Mouse (Mus musculus): ENCODE results near the gene Gal3st4. TPM values are rescaled to one million over a fixed set of nuclear protein-coding genes. Genes with fewer than 3 reads are reported as not detected.

Gene Gal3st4
- polyA plus RNA-seq, 1 experiment from 2014 or later, result 0.45 TPM

GRCm38 (mm10) chr5:138280425-138280768 lies 7.8 kb upstream of the Gal3st4 start:
- Histone ChIP-seq H3K27ac (ENCODE audit: low read length) (no peak overlapping the region), H3K9me3 (replicated peaks; ENCODE audit: control insufficient read depth, low read length) (peaks cover 10% of the 10 kb centered on the region), H3K4me3 (ENCODE audit: low read length) (peak overlapping the region; percentile 65), H3K4me2 (ENCODE audit: low read depth, low read length) (peak overlapping the region; percentile 95), H3K9ac (ENCODE audit: low read length) (no peak overlapping the region), H3K36me3 (ENCODE audit: control insufficient read depth, insufficient read depth) (no peaks in the 10 kb centered on the region), H3K27me3 (ENCODE audit: control insufficient read depth, insufficient read depth, low read length) (no peaks in the 10 kb centered on the region; the same call in 1 of the 2 replicates), H3K4me1 (ENCODE audit: control insufficient read depth, insufficient read depth, low read length) (peaks cover 7% of the 10 kb centered on the region)
- no peak for ATAC-seq (replicated peaks; ENCODE audit: extremely low read depth, insufficient read depth, low FRiP score)
- 23% methylated on average over 26 of the region's 26 CpGs for WGBS

DNA sequence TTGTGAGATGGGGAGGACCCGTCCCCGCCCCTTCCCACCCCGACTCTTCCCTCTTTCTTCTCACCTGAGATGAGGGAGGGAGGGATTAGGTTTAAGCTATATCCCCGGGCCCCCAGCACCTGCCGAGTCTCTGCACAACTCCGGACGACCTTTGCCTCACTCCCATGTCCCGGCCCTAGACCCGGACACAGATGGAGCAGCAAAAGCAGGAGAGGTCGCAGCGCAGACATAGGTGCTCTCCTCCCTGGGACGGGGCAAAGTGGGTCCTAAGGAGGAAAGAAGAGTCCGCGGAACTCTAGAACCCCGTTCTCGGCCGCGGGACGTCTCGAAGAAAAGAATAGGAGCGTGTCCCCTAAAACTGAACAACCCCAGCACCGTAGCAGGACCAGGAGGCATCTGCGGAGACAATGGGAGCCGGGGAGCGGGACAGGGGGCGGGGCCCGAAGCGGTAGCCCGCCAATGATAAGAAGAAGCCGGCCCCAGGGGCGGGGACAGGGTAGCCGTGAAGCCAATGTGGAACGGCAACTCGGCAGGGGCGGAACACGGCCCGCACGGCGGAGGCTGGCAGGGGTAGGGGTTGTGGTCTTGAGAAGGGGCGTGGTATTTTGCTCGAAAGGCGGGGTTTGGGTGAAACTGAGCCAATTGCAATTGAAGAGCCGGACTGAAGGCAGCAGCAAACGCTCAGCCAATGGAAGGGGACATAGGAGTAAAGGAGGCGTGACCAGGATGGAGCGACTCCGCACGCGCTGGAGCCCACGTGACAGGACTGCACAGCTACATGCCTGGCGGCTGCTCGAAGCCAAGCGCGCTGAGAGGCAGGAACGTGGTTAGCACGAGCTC lies 7.2 kb upstream of the Gal3st4 start, which contains the start of the genes Gm43720, Gpc2 and Stag3:
TSS of gene Gm43720 (minus strand) at position 374 of the 840 bp plus-strand sequence.
TSS of gene Gpc2 (minus strand) at position 421 of the 840 bp plus-strand sequence.
TSS of gene Stag3 (plus strand) at position 656 of the 840 bp plus-strand sequence.
- Histone ChIP-seq H3K27ac (ENCODE audit: low read length) (peak within 1 kb of the TSS; percentile 9; the same call in 1 of the 2 replicates), H3K36me3 (ENCODE audit: control insufficient read depth, insufficient read depth) (no peaks in the 10 kb centered on the region), H3K4me3 (ENCODE audit: low read length) (peak within 1 kb of the TSS; percentile 65), H3K9ac (ENCODE audit: low read length) (peak within 1 kb of the TSS; percentile 75), H3K4me2 (ENCODE audit: low read depth, low read length) (peak within 1 kb of the TSS; percentile 95), H3K27me3 (ENCODE audit: control insufficient read depth, insufficient read depth, low read length) (no peaks in the 10 kb centered on the region; the same call in 1 of the 2 replicates), H3K4me1 (ENCODE audit: control insufficient read depth, insufficient read depth, low read length) (peaks cover 7% of the 10 kb centered on the region), H3K9me3 (replicated peaks; ENCODE audit: control insufficient read depth, low read length) (peaks cover 10% of the 10 kb centered on the region)
- WGBS, result 1% methylated on average over 56 of the region's 56 CpGs
- ATAC-seq (replicated peaks; ENCODE audit: extremely low read depth, insufficient read depth, low FRiP score), result peak; percentile 98

DNA sequence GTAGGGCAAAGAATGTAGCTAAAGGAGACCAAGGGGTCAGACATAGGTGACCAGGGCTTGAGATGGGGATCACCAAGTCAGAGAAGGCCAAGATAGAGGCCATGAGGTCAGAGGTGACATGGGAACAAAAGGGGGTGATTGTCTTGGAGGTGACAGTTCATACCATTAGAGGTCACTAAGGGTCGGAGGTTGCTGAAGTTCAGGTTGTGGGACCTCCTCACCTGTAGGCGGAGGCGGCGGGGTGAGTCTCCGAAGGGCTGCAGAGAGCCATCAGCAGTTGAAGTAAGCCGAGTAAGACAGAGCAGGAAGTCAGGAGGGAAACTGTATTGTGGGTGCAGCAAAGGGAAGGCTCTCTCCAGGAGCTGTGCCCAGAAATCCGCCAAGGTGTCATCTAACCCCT lies 5.4 kb upstream of the Gal3st4 start:
- H3K4me3 ChIP-seq (ENCODE audit: low read length), result no peak overlapping the region
- no peak overlapping the region for H3K4me2 ChIP-seq (ENCODE audit: low read depth, low read length)
- H3K4me1 ChIP-seq (ENCODE audit: control insufficient read depth, insufficient read depth, low read length), result peaks cover 7% of the 10 kb centered on the region
- 82% methylated on average over 7 of the region's 7 CpGs for WGBS
- no peaks in the 10 kb centered on the region for H3K36me3 ChIP-seq (ENCODE audit: control insufficient read depth, insufficient read depth)
- peaks cover 2% of the 10 kb centered on the region for H3K27me3 ChIP-seq (ENCODE audit: control insufficient read depth, insufficient read depth, low read length)
- no peak for ATAC-seq (replicated peaks; ENCODE audit: extremely low read depth, insufficient read depth, low FRiP score)
- peaks cover 10% of the 10 kb centered on the region for H3K9me3 ChIP-seq (replicated peaks; ENCODE audit: control insufficient read depth, low read length)
- H3K9ac ChIP-seq (ENCODE audit: low read length), result no peak overlapping the region
- H3K27ac ChIP-seq (ENCODE audit: low read length), result no peak overlapping the region

GRCm38 (mm10) chr5:138275216-138276050 lies 2.8 kb upstream of the Gal3st4 start:
- ATAC-seq (replicated peaks; ENCODE audit: extremely low read depth, insufficient read depth, low FRiP score), result no peak
- peak overlapping the region; percentile 54; the same call in 1 of the 2 replicates for H3K9ac ChIP-seq (ENCODE audit: low read length)

GRCm38 (mm10) chr5:138274186-138274585 lies 1.5 kb upstream of the Gal3st4 start:
- 80% methylated on average over 8 of the region's 8 CpGs for WGBS
- Histone ChIP-seq H3K4me2 (ENCODE audit: low read depth, low read length) (no peak overlapping the region), H3K27ac (ENCODE audit: low read length) (no peak overlapping the region), H3K27me3 (ENCODE audit: control insufficient read depth, insufficient read depth, low read length) (peaks cover 13% of the 10 kb centered on the region), H3K9ac (ENCODE audit: low read length) (no peak overlapping the region), H3K9me3 (replicated peaks; ENCODE audit: control insufficient read depth, low read length) (no peaks in the 10 kb centered on the region), H3K36me3 (ENCODE audit: control insufficient read depth, insufficient read depth) (no peaks in the 10 kb centered on the region), H3K4me3 (ENCODE audit: low read length) (no peak overlapping the region), H3K4me1 (ENCODE audit: control insufficient read depth, insufficient read depth, low read length) (peaks cover 3% of the 10 kb centered on the region; the same call in 1 of the 2 replicates)
- ATAC-seq (replicated peaks; ENCODE audit: extremely low read depth, insufficient read depth, low FRiP score), result no peak

More at GRCm38 (mm10) chr5:138275216-138276050, 2.8 kb upstream of the Gal3st4 start:
- Histone ChIP-seq H3K4me1 (ENCODE audit: control insufficient read depth, insufficient read depth, low read length) (peaks cover 6% of the 10 kb centered on the region), H3K4me2 (ENCODE audit: low read depth, low read length) (peak overlapping the region; percentile 62), H3K27me3 (ENCODE audit: control insufficient read depth, insufficient read depth, low read length) (peaks cover 10% of the 10 kb centered on the region), H3K36me3 (ENCODE audit: control insufficient read depth, insufficient read depth) (no peaks in the 10 kb centered on the region), H3K4me3 (ENCODE audit: low read length) (peak overlapping the region; percentile 35), H3K27ac (ENCODE audit: low read length) (no peak overlapping the region), H3K9me3 (replicated peaks; ENCODE audit: control insufficient read depth, low read length) (peaks cover 2% of the 10 kb centered on the region)
- WGBS, result 41% methylated on average over 41 of the region's 41 CpGs

GRCm38 (mm10) chr5:138271232-138271631 lies 1.4 kb downstream of the Gal3st4 start:
- WGBS, result 50% methylated on average over 3 of the region's 3 CpGs
- Histone ChIP-seq H3K4me2 (ENCODE audit: low read depth, low read length) (no peak overlapping the region), H3K27me3 (ENCODE audit: control insufficient read depth, insufficient read depth, low read length) (peaks cover 13% of the 10 kb centered on the region), H3K9me3 (replicated peaks; ENCODE audit: control insufficient read depth, low read length) (no peaks in the 10 kb centered on the region), H3K36me3 (ENCODE audit: control insufficient read depth, insufficient read depth) (no peaks in the 10 kb centered on the region), H3K4me1 (ENCODE audit: control insufficient read depth, insufficient read depth, low read length) (peaks cover 2% of the 10 kb centered on the region; the same call in 1 of the 2 replicates), H3K9ac (ENCODE audit: low read length) (no peak overlapping the region), H3K4me3 (ENCODE audit: low read length) (no peak overlapping the region), H3K27ac (ENCODE audit: low read length) (no peak overlapping the region)
- ATAC-seq (replicated peaks; ENCODE audit: extremely low read depth, insufficient read depth, low FRiP score), result no peak

GRCm38 (mm10) chr5:138268980-138269379 lies 3.7 kb downstream of the Gal3st4 start:
- ATAC-seq (replicated peaks; ENCODE audit: extremely low read depth, insufficient read depth, low FRiP score), result no peak
- Histone ChIP-seq H3K4me3 (ENCODE audit: low read length) (no peak overlapping the region), H3K27ac (ENCODE audit: low read length) (no peak overlapping the region), H3K4me2 (ENCODE audit: low read depth, low read length) (no peak overlapping the region), H3K9ac (ENCODE audit: low read length) (no peak overlapping the region), H3K27me3 (ENCODE audit: control insufficient read depth, insufficient read depth, low read length) (peaks cover 13% of the 10 kb centered on the region), H3K4me1 (ENCODE audit: control insufficient read depth, insufficient read depth, low read length) (peaks cover 5% of the 10 kb centered on the region; the same call in 1 of the 2 replicates), H3K36me3 (ENCODE audit: control insufficient read depth, insufficient read depth) (no peaks in the 10 kb centered on the region), H3K9me3 (replicated peaks; ENCODE audit: control insufficient read depth, low read length) (no peaks in the 10 kb centered on the region)
- 68% methylated on average over 4 of the region's 4 CpGs for WGBS

GRCm38 (mm10) chr5:138267114-138267513 lies 5.5 kb downstream of the Gal3st4 start:
- no peak for ATAC-seq (replicated peaks; ENCODE audit: extremely low read depth, insufficient read depth, low FRiP score)

More at GRCm38 (mm10) chr5:138267114-138267513, 5.5 kb downstream of the Gal3st4 start:
- Histone ChIP-seq H3K27me3 (ENCODE audit: control insufficient read depth, insufficient read depth, low read length) (peaks cover 11% of the 10 kb centered on the region), H3K4me1 (ENCODE audit: control insufficient read depth, insufficient read depth, low read length) (peaks cover 13% of the 10 kb centered on the region), H3K9me3 (replicated peaks; ENCODE audit: control insufficient read depth, low read length) (no peaks in the 10 kb centered on the region), H3K36me3 (ENCODE audit: control insufficient read depth, insufficient read depth) (no peaks in the 10 kb centered on the region), H3K4me3 (ENCODE audit: low read length) (no peak overlapping the region), H3K9ac (ENCODE audit: low read length) (no peak overlapping the region), H3K4me2 (ENCODE audit: low read depth, low read length) (no peak overlapping the region), H3K27ac (ENCODE audit: low read length) (no peak overlapping the region)
- 90% methylated on average over 3 of the region's 3 CpGs for WGBS

All from heart, embryonic 16.5 days (tissue).